Mouse (Mus musculus) neutrophil, adult 5-6 weeks (primary cell): ENCODE measurements around the gene Trpc5. TPM values are rescaled to one million over a fixed set of nuclear protein-coding genes. Genes with fewer than 3 reads are reported as not detected.

Experiments
- ATAC-seq: fragments of 151-379, 151-347 bp; 2 replicates; pipeline ENCODE4 v1.8.0; 2017; ENCODE audit warnings: mild to moderate bottlenecking, moderate TSS enrichment; ENCODE audit not compliant: insufficient number of reproducible peaks, poor library complexity, low FRiP score, severe bottlenecking; ENCODE audit errors: extremely low read depth
- total RNA-seq: library from RNA; stranded (forward); fragments of 200-1000 nt; gene quantifications from 2 replicates; pipeline ENCODE4 v1.2.3, GENCODE M21; 2017

Trpc5 gene
- total RNA-seq, 1 experiment from 2014 or later = not detected

- no peak for ATAC-seq
Observed at GRCm38 (mm10) chrX:144374196-144374595, 313.8 kb downstream of the Trpc5 start.

GRCm38 (mm10) chrX:144338355-144338754 is 349.6 kb downstream of the Trpc5 start:
- ATAC-seq = no peak

- no peak for ATAC-seq
Observed at GRCm38 (mm10) chrX:144337938-144338337, 350.0 kb downstream of the Trpc5 start.

- ATAC-seq = no peak
Observed at GRCm38 (mm10) chrX:144335332-144336015, 352.5 kb downstream of the Trpc5 start.

Other genes with a start within 250 kb of the Trpc5 start
- gene Trpc5os, start 231.6 kb downstream of the Trpc5 start, total RNA-seq = not detected in 2 replicates
- gene Rtl4, start 727 bp upstream of the Trpc5 start, total RNA-seq = not detected in 2 replicates